Mouse (Mus musculus): ENCODE data around the gene 6030468B19Rik. TPM values are rescaled to one million over a fixed set of nuclear protein-coding genes. Genes with fewer than 3 reads are reported as not detected.

Gene 6030468B19Rik
- polyA plus RNA-seq, 1 experiment from 2014 or later: 1.3 TPM

- Histone ChIP-seq H3K9ac (ENCODE audit: low read length) (no peak overlapping the region), H3K27me3 (ENCODE audit: control insufficient read depth, insufficient read depth, low read length) (no peaks in the 10 kb centered on the region), H3K4me1 (ENCODE audit: control insufficient read depth, insufficient read depth, low read length) (no peaks in the 10 kb centered on the region), H3K27ac (ENCODE audit: low read depth, low read length) (no peak overlapping the region), H3K36me3 (ENCODE audit: control insufficient read depth, insufficient read depth, low read length) (peaks cover 18% of the 10 kb centered on the region), H3K4me2 (no peak overlapping the region), H3K9me3 (ENCODE audit: control insufficient read depth, low read length) (no peaks in the 10 kb centered on the region), H3K4me3 (ENCODE audit: low read depth, low read length) (no peak overlapping the region)
- 92% methylated on average over 9 of the region's 9 CpGs for WGBS
- ATAC-seq (ENCODE audit: low FRiP score): no peak
- DNase-seq (ENCODE audit: low spot score, missing footprints): no peak
These were observed 33.1 kb upstream of the 6030468B19Rik start for GRCm38 (mm10) chr11:117764319-117764718.

- no peak overlapping the region for H3K27ac ChIP-seq (ENCODE audit: low read depth, low read length)
- no peaks in the 10 kb centered on the region for H3K27me3 ChIP-seq (ENCODE audit: control insufficient read depth, insufficient read depth, low read length)
- no peak overlapping the region for H3K4me2 ChIP-seq
- no peak overlapping the region for H3K9ac ChIP-seq (ENCODE audit: low read length)
- no peak overlapping the region for H3K4me3 ChIP-seq (ENCODE audit: low read depth, low read length)
- DNase-seq (ENCODE audit: low spot score, missing footprints) (no peak), ATAC-seq (ENCODE audit: low FRiP score) (no peak)
- H3K9me3 ChIP-seq (ENCODE audit: control insufficient read depth, low read length): no peaks in the 10 kb centered on the region
- 92% methylated on average over 5 of the region's 5 CpGs for WGBS
- H3K4me1 ChIP-seq (ENCODE audit: control insufficient read depth, insufficient read depth, low read length): no peaks in the 10 kb centered on the region
- H3K36me3 ChIP-seq (ENCODE audit: control insufficient read depth, insufficient read depth, low read length): peaks cover 10% of the 10 kb centered on the region
These were observed 32.1 kb upstream of the 6030468B19Rik start for GRCm38 (mm10) chr11:117765361-117765760.

GRCm38 (mm10) chr11:117766275-117766674, 31.2 kb upstream of the 6030468B19Rik start:
- no peaks in the 10 kb centered on the region for H3K4me1 ChIP-seq (ENCODE audit: control insufficient read depth, insufficient read depth, low read length)
- no peak overlapping the region for H3K4me2 ChIP-seq
- no peak for DNase-seq (ENCODE audit: low spot score, missing footprints)
- no peak for ATAC-seq (ENCODE audit: low FRiP score)
- H3K4me3 ChIP-seq (ENCODE audit: low read depth, low read length): no peak overlapping the region
- no peak overlapping the region for H3K9ac ChIP-seq (ENCODE audit: low read length)
- WGBS: 94% methylated on average over 3 of the region's 3 CpGs
- H3K27ac ChIP-seq (ENCODE audit: low read depth, low read length): no peak overlapping the region
- no peaks in the 10 kb centered on the region for H3K9me3 ChIP-seq (ENCODE audit: control insufficient read depth, low read length)
- H3K36me3 ChIP-seq (ENCODE audit: control insufficient read depth, insufficient read depth, low read length): peaks cover 4% of the 10 kb centered on the region; the same call in 1 of the 2 replicates
- no peaks in the 10 kb centered on the region for H3K27me3 ChIP-seq (ENCODE audit: control insufficient read depth, insufficient read depth, low read length)

GRCm38 (mm10) chr11:117768725-117769682, 28.5 kb upstream of the 6030468B19Rik start:
- Histone ChIP-seq H3K4me3 (ENCODE audit: low read depth, low read length) (no peak overlapping the region), H3K27ac (ENCODE audit: low read depth, low read length) (no peak overlapping the region), H3K36me3 (ENCODE audit: control insufficient read depth, insufficient read depth, low read length) (peaks cover 5% of the 10 kb centered on the region; the same call in 1 of the 2 replicates), H3K4me2 (no peak overlapping the region), H3K27me3 (ENCODE audit: control insufficient read depth, insufficient read depth, low read length) (no peaks in the 10 kb centered on the region), H3K9ac (ENCODE audit: low read length) (no peak overlapping the region), H3K9me3 (ENCODE audit: control insufficient read depth, low read length) (no peaks in the 10 kb centered on the region), H3K4me1 (ENCODE audit: control insufficient read depth, insufficient read depth, low read length) (no peaks in the 10 kb centered on the region)
- DNase-seq (ENCODE audit: low spot score, missing footprints) (no peak), ATAC-seq (ENCODE audit: low FRiP score) (no peak)
- 87% methylated on average over 20 of the region's 20 CpGs for WGBS

GRCm38 (mm10) chr11:117769683-117770047, 27.8 kb upstream of the 6030468B19Rik start:
- WGBS: 89% methylated on average over 7 of the region's 7 CpGs
- DNase-seq (ENCODE audit: low spot score, missing footprints) (no peak), ATAC-seq (ENCODE audit: low FRiP score) (no peak)
- Histone ChIP-seq H3K36me3 (ENCODE audit: control insufficient read depth, insufficient read depth, low read length) (peaks cover 2% of the 10 kb centered on the region; the same call in 1 of the 2 replicates), H3K27me3 (ENCODE audit: control insufficient read depth, insufficient read depth, low read length) (no peaks in the 10 kb centered on the region), H3K4me1 (ENCODE audit: control insufficient read depth, insufficient read depth, low read length) (no peaks in the 10 kb centered on the region), H3K9me3 (ENCODE audit: control insufficient read depth, low read length) (no peaks in the 10 kb centered on the region), H3K4me2 (no peak overlapping the region), H3K4me3 (ENCODE audit: low read depth, low read length) (no peak overlapping the region), H3K9ac (ENCODE audit: low read length) (no peak overlapping the region), H3K27ac (ENCODE audit: low read depth, low read length) (no peak overlapping the region)

- Histone ChIP-seq H3K9ac (ENCODE audit: low read length) (no peak overlapping the region), H3K36me3 (ENCODE audit: control insufficient read depth, insufficient read depth, low read length) (peaks cover 2% of the 10 kb centered on the region; the same call in 1 of the 2 replicates), H3K9me3 (ENCODE audit: control insufficient read depth, low read length) (no peaks in the 10 kb centered on the region), H3K4me3 (ENCODE audit: low read depth, low read length) (no peak overlapping the region), H3K4me2 (no peak overlapping the region), H3K27me3 (ENCODE audit: control insufficient read depth, insufficient read depth, low read length) (no peaks in the 10 kb centered on the region), H3K4me1 (ENCODE audit: control insufficient read depth, insufficient read depth, low read length) (no peaks in the 10 kb centered on the region), H3K27ac (ENCODE audit: low read depth, low read length) (no peak overlapping the region)
- DNase-seq (ENCODE audit: low spot score, missing footprints): no peak
- ATAC-seq (ENCODE audit: low FRiP score): no peak
- WGBS: 87% methylated on average over 10 of the region's 10 CpGs
These were observed 27.1 kb upstream of the 6030468B19Rik start for GRCm38 (mm10) chr11:117770407-117770806.

- WGBS: 93% methylated on average over 7 of the region's 7 CpGs
- no peaks in the 10 kb centered on the region for H3K27me3 ChIP-seq (ENCODE audit: control insufficient read depth, insufficient read depth, low read length)
- ATAC-seq (ENCODE audit: low FRiP score) (no peak), DNase-seq (ENCODE audit: low spot score, missing footprints) (no peak)
- peaks cover 2% of the 10 kb centered on the region; the same call in 1 of the 2 replicates for H3K36me3 ChIP-seq (ENCODE audit: control insufficient read depth, insufficient read depth, low read length)
- no peak overlapping the region for H3K9ac ChIP-seq (ENCODE audit: low read length)
- no peak overlapping the region for H3K4me2 ChIP-seq
- no peak overlapping the region for H3K27ac ChIP-seq (ENCODE audit: low read depth, low read length)
- H3K9me3 ChIP-seq (ENCODE audit: control insufficient read depth, low read length): no peaks in the 10 kb centered on the region
- H3K4me1 ChIP-seq (ENCODE audit: control insufficient read depth, insufficient read depth, low read length): no peaks in the 10 kb centered on the region
- H3K4me3 ChIP-seq (ENCODE audit: low read depth, low read length): no peak overlapping the region
These were observed 25.1 kb upstream of the 6030468B19Rik start for GRCm38 (mm10) chr11:117772352-117772751.

GRCm38 (mm10) chr11:117774925-117775324, 22.5 kb upstream of the 6030468B19Rik start:
- H3K27me3 ChIP-seq (ENCODE audit: control insufficient read depth, insufficient read depth, low read length): peaks cover under 1% of the 10 kb centered on the region; the same call in 1 of the 2 replicates
- no peak overlapping the region for H3K4me3 ChIP-seq (ENCODE audit: low read depth, low read length)
- H3K9me3 ChIP-seq (ENCODE audit: control insufficient read depth, low read length): no peaks in the 10 kb centered on the region
- DNase-seq (ENCODE audit: low spot score, missing footprints): no peak
- peaks cover 8% of the 10 kb centered on the region for H3K4me1 ChIP-seq (ENCODE audit: control insufficient read depth, insufficient read depth, low read length)
- peaks cover 2% of the 10 kb centered on the region; the same call in 1 of the 2 replicates for H3K36me3 ChIP-seq (ENCODE audit: control insufficient read depth, insufficient read depth, low read length)
- H3K27ac ChIP-seq (ENCODE audit: low read depth, low read length): no peak overlapping the region
- no peak for ATAC-seq (ENCODE audit: low FRiP score)
- WGBS: 92% methylated on average over 10 of the region's 10 CpGs
- no peak overlapping the region for H3K4me2 ChIP-seq
- H3K9ac ChIP-seq (ENCODE audit: low read length): no peak overlapping the region

- H3K36me3 ChIP-seq (ENCODE audit: control insufficient read depth, insufficient read depth, low read length): peaks cover 2% of the 10 kb centered on the region; the same call in 1 of the 2 replicates
- WGBS: 89% methylated on average over 13 of the region's 13 CpGs
- no peak overlapping the region for H3K27ac ChIP-seq (ENCODE audit: low read depth, low read length)
- peaks cover 15% of the 10 kb centered on the region for H3K4me1 ChIP-seq (ENCODE audit: control insufficient read depth, insufficient read depth, low read length)
- no peak for ATAC-seq (ENCODE audit: low FRiP score)
- no peaks in the 10 kb centered on the region for H3K9me3 ChIP-seq (ENCODE audit: control insufficient read depth, low read length)
- no peak overlapping the region for H3K4me3 ChIP-seq (ENCODE audit: low read depth, low read length)
- no peak overlapping the region for H3K4me2 ChIP-seq
- H3K27me3 ChIP-seq (ENCODE audit: control insufficient read depth, insufficient read depth, low read length): peaks cover 7% of the 10 kb centered on the region
- no peak overlapping the region for H3K9ac ChIP-seq (ENCODE audit: low read length)
- no peak for DNase-seq (ENCODE audit: low spot score, missing footprints)
These were observed 21.9 kb upstream of the 6030468B19Rik start for GRCm38 (mm10) chr11:117775540-117775939.
